Mouse (Mus musculus): ENCODE measurements around the gene Pi4k2a. TPM values are rescaled to one million over a fixed set of nuclear protein-coding genes. Genes with fewer than 3 reads are reported as not detected.
A peak's percentile ranks its signal among the peaks of the same experiment; 100 is the strongest.

Gene Pi4k2a
- polyA plus RNA-seq, 1 experiment from 2014 or later, result 24.9 TPM

DNA sequence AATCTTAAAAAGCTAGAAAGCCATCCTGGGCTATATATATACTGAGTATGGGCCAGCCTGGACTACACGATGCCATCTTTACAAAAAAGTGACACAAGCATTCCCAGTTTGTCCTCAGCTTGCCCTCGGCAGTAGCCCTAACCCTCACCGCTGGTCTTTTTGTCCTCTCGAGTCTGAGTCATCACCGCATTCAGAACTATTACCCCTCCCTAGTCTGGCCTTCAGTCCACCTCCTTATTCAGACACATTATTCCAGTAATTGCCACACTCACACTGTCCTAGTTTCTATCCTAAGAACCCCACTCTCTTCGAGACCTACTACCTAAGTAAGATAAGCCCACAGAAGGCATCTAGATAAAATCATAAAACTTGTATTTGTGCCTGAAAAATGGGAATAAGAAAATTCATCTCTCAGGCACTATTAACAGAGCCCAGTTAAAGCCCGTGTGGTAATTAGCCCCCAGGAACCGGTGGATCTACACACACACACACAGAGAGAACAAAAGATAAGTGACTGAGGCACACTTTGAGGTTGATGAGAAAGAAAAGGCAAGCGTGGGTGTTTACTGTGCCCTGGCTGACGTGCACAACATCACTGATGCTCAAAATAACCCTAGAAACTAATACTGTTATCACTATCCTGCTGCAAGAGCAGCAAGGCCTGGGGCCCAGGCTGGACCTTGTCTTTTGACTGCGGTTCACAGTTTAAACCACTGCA lies 35.4 kb downstream of the Pi4k2a start:
- no peak overlapping the region for H3K4me3 ChIP-seq
- H3K27ac ChIP-seq, result no peak overlapping the region
- peaks cover 38% of the 10 kb centered on the region for H3K4me1 ChIP-seq
- H3K27me3 ChIP-seq, result no peaks in the 10 kb centered on the region
- no peak overlapping the region for H3K9ac ChIP-seq
- 84% methylated on average over 11 of the region's 11 CpGs for WGBS
- ATAC-seq (ENCODE audit: insufficient number of reproducible peaks, insufficient read depth, low FRiP score, low TSS enrichment, low read depth), result no peak
- H3K9me3 ChIP-seq, result no peaks in the 10 kb centered on the region
- H3K36me3 ChIP-seq, result peaks cover 44% of the 10 kb centered on the region
- H3K4me2 ChIP-seq, result no peak overlapping the region

DNA sequence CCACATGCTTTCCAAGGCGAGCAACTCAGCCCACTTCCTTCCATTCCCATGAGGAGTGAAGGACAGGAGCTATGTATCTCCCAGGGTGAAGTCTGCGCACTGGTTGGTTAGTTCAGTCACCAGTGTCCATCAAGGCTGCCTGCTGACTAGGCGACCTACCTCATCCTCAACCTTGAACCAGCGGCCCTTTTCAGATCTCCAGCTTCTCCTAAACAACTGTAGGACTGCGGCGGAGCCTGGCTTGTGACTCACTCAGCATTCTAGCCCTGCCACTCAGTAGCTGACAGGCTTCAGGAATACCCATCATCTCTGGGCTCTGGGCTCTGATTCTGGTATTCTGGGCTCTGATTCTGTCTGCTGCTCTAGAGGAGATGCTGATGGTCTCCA lies 35.9 kb downstream of the Pi4k2a start:
- no peak overlapping the region for H3K4me2 ChIP-seq
- H3K27ac ChIP-seq, result no peak overlapping the region
- no peak overlapping the region for H3K9ac ChIP-seq
- H3K4me3 ChIP-seq, result no peak overlapping the region
- ATAC-seq (ENCODE audit: insufficient number of reproducible peaks, insufficient read depth, low FRiP score, low TSS enrichment, low read depth), result no peak
- no peaks in the 10 kb centered on the region for H3K9me3 ChIP-seq
- whole genome bisulfite sequencing, result 90% methylated on average over 6 of the region's 6 CpGs
- H3K36me3 ChIP-seq, result peaks cover 38% of the 10 kb centered on the region
- H3K27me3 ChIP-seq, result no peaks in the 10 kb centered on the region
- H3K4me1 ChIP-seq, result peaks cover 43% of the 10 kb centered on the region

DNA sequence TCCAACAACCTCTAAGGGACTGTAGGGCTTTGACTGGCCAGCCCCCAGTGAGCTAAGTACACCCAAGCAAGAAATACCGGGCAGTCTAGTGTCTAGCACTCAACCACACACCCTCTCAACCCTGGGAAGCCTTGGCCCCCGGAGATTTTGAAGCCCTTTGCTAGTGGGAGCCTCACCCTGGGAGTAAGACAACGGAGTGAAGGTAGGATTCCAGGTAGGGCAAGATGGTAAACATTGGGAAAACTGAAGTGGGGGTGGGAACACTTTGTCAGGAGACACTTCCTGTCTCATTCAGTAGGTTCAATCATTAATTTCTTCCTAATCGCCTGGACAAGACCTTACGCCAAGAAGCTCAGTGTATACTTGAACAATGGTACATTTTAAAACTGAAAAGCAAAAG lies 36.8 kb downstream of the Pi4k2a start:
- ATAC-seq (ENCODE audit: insufficient number of reproducible peaks, insufficient read depth, low FRiP score, low TSS enrichment, low read depth), result no peak
- WGBS, result 89% methylated on average over 5 of the region's 5 CpGs
- no peaks in the 10 kb centered on the region for H3K9me3 ChIP-seq
- H3K9ac ChIP-seq, result no peak overlapping the region
- no peak overlapping the region for H3K27ac ChIP-seq
- H3K36me3 ChIP-seq, result peaks cover 30% of the 10 kb centered on the region
- H3K4me3 ChIP-seq, result no peak overlapping the region
- no peaks in the 10 kb centered on the region for H3K27me3 ChIP-seq
- H3K4me1 ChIP-seq, result peaks cover 50% of the 10 kb centered on the region
- peak overlapping the region; percentile 94; the same call in 1 of the 2 replicates for H3K4me2 ChIP-seq

DNA sequence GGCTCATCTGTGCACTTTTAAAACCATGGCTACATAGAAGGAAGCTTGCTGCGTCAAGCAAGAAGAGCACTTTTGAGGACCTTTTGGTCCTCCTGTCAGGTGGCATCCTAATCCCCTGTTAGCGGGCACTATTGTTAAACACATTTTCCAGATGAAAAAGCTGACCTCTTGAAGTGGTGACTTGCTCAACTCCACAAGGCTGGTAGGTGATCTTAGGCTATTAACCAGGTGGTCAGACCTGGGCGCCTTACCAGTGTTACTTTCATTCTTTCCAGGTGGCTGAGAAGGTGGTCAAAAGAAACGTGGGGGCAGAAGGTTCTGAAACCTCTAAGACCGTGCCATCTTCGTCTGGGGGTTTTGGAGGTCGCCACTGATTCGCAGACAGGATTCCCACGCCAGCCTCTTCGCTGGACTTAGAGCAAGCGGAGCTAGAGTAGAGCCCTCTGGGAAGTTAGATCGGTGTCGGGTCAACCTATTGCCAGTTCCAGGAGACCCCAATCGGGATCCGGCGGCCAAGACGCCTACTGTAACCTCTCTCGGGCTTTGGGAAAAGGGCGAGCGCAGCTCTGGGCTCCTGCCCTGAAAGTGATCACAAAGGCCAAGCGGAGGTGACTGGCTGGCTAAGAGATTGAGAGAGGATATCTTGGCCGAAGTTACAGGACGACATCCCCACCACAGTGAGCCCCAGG lies 37.9 kb downstream of the Pi4k2a start:
- Histone ChIP-seq H3K27ac (peak overlapping the region; percentile 93), H3K27me3 (no peaks in the 10 kb centered on the region), H3K9ac (peak overlapping the region; percentile 92), H3K4me3 (peak overlapping the region; percentile 69), H3K4me2 (peak overlapping the region; percentile 94), H3K9me3 (no peaks in the 10 kb centered on the region), H3K36me3 (peaks cover 21% of the 10 kb centered on the region), H3K4me1 (peaks cover 53% of the 10 kb centered on the region)
- ATAC-seq (ENCODE audit: insufficient number of reproducible peaks, insufficient read depth, low FRiP score, low TSS enrichment, low read depth), result 0 out of 2 replicates have a peak, but pooled peaks have one; percentile 1
- 7% methylated on average over 23 of the region's 23 CpGs for WGBS

DNA sequence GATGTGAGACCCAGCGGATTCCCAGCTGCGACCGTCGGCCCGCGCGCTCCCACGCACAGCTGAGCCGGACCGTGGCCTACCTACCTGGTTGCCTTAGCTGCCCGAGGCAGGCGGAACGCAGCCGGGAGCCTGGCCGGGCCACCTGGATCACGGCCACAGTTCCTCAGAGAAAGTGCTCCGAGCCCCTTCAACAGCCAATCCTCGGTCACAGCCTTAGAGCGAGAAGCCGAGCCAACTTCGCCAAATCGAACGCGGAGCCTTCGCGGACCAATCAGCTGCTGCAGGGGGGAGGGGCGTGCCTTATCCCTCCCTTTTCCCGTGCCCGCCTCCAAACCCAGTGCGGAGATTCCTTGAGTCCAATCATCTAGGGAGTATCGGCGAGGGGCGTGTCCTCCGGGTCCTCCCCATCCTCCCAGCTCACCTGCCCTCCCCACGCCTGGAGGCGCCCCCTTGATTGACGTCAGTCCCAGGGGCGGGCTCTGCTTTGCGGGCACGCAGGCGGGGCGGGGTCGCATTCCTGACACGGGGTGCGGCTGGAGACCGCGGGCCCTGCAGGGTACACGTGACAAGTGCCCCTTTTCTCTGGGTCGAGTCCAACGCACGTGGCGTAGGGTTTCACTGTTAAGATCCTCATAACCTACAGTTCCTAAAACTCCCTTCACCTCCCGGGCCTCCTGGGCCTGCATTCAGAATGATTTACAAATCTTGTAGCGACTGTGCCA lies 38.7 kb downstream of the Pi4k2a start, which contains the start of gene Avpi1:
TSS of gene Avpi1 (minus strand) at position 273 of the 722 bp plus-strand sequence.
- peaks cover 53% of the 10 kb centered on the region for H3K4me1 ChIP-seq
- H3K36me3 ChIP-seq, result peaks cover 13% of the 10 kb centered on the region
- peak within 1 kb of the TSS; percentile 92 for H3K9ac ChIP-seq
- H3K4me3 ChIP-seq, result peak within 1 kb of the TSS; percentile 69
- H3K27me3 ChIP-seq, result no peaks in the 10 kb centered on the region
- peak within 1 kb of the TSS; percentile 94 for H3K4me2 ChIP-seq
- peak within 1 kb of the TSS; percentile 93 for H3K27ac ChIP-seq
- H3K9me3 ChIP-seq, result no peaks in the 10 kb centered on the region
- ATAC-seq (ENCODE audit: insufficient number of reproducible peaks, insufficient read depth, low FRiP score, low TSS enrichment, low read depth), result peak; percentile 94
- WGBS, result under 1% methylated on average over 54 of the region's 54 CpGs

DNA sequence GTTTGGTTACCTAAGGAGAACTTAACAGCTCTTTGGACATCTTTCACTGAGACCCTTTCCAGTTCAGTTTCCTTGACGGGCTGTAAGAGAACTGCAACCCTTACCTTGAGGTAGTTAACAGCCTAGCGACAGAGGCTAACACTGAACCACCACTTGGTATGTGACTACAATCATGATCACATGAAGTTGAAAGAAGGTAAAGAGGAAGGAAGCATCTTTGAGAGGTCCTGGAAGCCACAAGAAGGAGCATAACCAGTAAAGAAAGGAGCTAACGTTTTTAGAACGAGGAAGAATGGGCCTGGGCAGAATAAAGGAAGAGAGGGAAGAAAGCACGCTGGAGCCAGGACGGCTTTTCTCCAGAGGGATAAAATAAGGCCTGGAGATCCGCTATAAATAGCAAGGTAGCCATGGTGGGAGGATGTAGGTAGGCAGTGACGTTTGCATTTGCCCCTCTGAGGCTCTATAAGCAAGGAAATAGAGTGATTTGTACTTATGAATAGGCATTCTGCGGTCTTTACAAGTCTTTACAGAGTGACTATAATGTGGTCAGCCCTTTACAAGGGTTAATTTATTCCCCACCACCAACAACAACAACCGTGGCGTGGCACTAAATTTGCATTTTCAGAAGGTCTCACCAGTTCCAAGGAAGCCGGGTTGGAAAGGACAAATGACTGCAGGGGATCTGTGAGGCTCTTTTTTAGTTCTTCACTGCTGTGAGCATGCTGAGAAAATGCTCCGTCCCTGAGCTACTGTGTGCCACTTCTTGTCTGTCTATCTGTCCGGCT lies 39.4 kb downstream of the Pi4k2a start:
- WGBS, result 31% methylated on average over 14 of the region's 14 CpGs
- H3K4me3 ChIP-seq, result peak overlapping the region; percentile 69
- H3K4me2 ChIP-seq, result peak overlapping the region; percentile 94
- H3K4me1 ChIP-seq, result peaks cover 53% of the 10 kb centered on the region
- peak overlapping the region; percentile 92 for H3K9ac ChIP-seq
- peak overlapping the region; percentile 93 for H3K27ac ChIP-seq
- no peaks in the 10 kb centered on the region for H3K9me3 ChIP-seq
- no peaks in the 10 kb centered on the region for H3K27me3 ChIP-seq
- no peak for ATAC-seq (ENCODE audit: insufficient number of reproducible peaks, insufficient read depth, low FRiP score, low TSS enrichment, low read depth)
- peaks cover 6% of the 10 kb centered on the region for H3K36me3 ChIP-seq

DNA sequence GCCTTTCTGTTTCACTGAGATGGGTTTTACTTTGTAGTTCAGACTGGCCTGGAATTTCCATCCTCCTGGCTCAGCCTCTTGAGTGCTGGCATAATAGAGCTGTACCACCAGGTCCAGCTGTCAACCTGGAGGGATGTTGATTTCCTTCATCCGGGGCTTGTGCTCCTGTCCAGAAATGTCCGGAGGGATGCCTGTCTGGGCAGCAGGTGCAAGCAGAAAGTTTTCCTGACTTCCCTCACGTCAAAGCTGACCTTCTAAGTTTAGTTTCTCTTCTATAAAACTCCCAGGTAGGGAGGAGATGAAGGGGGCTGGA lies 40.0 kb downstream of the Pi4k2a start:
- no peak overlapping the region for H3K9ac ChIP-seq
- H3K36me3 ChIP-seq, result 0 out of 2 replicates have a peak, but pooled peaks cover under 1% of the 10 kb centered on the region
- H3K4me2 ChIP-seq, result no peak overlapping the region
- no peaks in the 10 kb centered on the region for H3K9me3 ChIP-seq
- H3K4me3 ChIP-seq, result no peak overlapping the region
- H3K4me1 ChIP-seq, result peaks cover 53% of the 10 kb centered on the region
- no peaks in the 10 kb centered on the region for H3K27me3 ChIP-seq
- no peak for ATAC-seq (ENCODE audit: insufficient number of reproducible peaks, insufficient read depth, low FRiP score, low TSS enrichment, low read depth)
- 63% methylated on average over 3 of the region's 3 CpGs for WGBS
- H3K27ac ChIP-seq, result peak overlapping the region; percentile 93

DNA sequence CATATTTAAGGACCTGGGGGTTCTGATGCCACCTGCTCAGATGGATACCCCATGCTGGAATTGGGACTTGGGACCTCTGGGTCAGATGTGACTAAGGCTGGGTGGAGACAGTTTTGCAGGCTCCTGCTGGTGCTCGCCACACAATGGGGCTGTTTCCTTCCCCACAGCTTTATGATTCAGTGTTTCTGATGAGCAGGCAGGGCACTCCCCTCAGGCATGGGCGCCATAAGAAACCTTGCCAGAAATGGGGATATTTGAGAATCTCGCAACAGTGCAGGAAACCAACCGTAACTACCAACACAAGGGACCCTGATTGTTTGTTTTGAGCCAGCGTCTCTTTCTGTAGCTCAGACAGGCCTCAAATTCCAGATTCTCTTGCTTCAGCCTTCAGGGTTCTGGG lies 40.8 kb downstream of the Pi4k2a start:
- no peak for ATAC-seq (ENCODE audit: insufficient number of reproducible peaks, insufficient read depth, low FRiP score, low TSS enrichment, low read depth)
- 47% methylated on average over 5 of the region's 5 CpGs for WGBS
- no peaks in the 10 kb centered on the region for H3K36me3 ChIP-seq

DNA sequence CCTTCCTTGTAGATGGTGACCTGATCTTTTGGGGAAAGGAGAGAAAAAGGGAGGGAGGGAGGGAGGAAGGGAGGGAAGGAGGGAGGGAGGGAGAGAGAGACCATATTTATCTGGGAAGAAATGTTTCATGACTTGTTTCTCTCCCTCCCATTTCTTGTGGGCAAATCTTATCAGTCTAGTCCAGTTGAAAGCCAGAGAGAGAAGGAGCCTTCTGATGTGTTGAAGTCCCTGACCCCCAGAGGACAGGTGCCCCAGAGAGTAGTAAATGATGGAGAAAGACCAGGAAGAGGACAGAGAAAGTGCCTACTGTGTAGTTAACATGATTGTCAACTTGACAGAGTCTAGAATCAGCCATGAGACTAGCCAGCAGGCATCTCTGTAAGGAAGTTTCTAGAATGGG lies 44.8 kb downstream of the Pi4k2a start:
- no peaks in the 10 kb centered on the region for H3K9me3 ChIP-seq

More for the DNA sequence above, 40.8 kb downstream of the Pi4k2a start:
- Histone ChIP-seq H3K27me3 (no peaks in the 10 kb centered on the region), H3K4me2 (no peak overlapping the region), H3K9ac (no peak overlapping the region), H3K27ac (peak overlapping the region; percentile 66), H3K4me3 (no peak overlapping the region), H3K4me1 (peaks cover 57% of the 10 kb centered on the region), H3K9me3 (no peaks in the 10 kb centered on the region)

DNA sequence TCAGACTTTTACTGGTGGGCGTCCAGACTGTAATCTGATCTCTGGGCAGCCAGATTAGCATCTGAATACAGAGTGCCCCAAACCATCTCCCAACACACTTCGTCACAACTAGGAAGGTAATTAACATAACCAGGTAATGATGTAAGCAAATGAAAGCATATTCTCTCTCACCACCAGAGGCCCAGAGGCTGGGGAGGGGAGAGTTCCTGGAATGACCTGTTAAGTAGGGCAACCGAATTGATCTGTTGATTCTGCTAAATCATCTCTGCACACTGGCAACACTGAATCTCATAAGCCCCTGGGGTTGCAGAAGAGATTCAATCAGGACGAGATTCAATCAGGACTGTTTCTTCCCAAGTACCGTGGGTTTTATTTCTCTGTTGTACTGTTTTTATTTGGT lies 45.9 kb downstream of the Pi4k2a start:
- H3K9ac ChIP-seq, result no peak overlapping the region
- H3K9me3 ChIP-seq, result no peaks in the 10 kb centered on the region
- H3K36me3 ChIP-seq, result no peaks in the 10 kb centered on the region
- ATAC-seq (ENCODE audit: insufficient number of reproducible peaks, insufficient read depth, low FRiP score, low TSS enrichment, low read depth), result no peak
- no peak overlapping the region for H3K4me3 ChIP-seq
- H3K27ac ChIP-seq, result no peak overlapping the region
- H3K4me2 ChIP-seq, result no peak overlapping the region
- H3K4me1 ChIP-seq, result peaks cover 16% of the 10 kb centered on the region
- 17% methylated on average over 5 of the region's 5 CpGs for WGBS
- H3K27me3 ChIP-seq, result no peaks in the 10 kb centered on the region

More for the DNA sequence above, 44.8 kb downstream of the Pi4k2a start:
- no peaks in the 10 kb centered on the region for H3K36me3 ChIP-seq
- no peaks in the 10 kb centered on the region for H3K27me3 ChIP-seq
- H3K27ac ChIP-seq, result no peak overlapping the region
- H3K4me3 ChIP-seq, result no peak overlapping the region
- no peak for ATAC-seq (ENCODE audit: insufficient number of reproducible peaks, insufficient read depth, low FRiP score, low TSS enrichment, low read depth)
- no peak overlapping the region for H3K9ac ChIP-seq
- no peak overlapping the region for H3K4me2 ChIP-seq
- peaks cover 27% of the 10 kb centered on the region for H3K4me1 ChIP-seq

DNA sequence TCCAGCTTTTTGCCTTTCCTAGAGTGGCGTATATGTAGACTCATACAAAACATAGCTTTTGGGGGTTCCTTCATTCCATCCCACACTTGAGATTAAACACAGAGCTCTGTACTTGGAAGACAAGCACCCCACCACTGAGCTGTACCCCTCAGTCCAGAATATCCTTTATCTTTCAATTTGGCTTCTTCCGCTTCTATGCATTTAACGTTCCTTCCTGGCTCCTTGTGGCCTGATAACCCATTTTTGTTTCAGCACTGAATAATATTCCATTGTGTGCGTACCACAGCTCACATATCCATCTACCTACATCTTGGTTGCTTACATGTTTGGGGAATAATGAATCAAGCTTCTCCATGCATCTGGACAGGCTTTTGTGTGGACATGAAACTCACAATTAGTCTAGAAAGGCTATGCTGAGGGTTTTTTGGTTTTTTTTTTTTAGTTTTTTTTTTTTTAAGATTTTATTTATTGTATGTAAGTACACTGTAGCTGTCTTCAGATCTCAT lies 47.0 kb downstream of the Pi4k2a start:
- H3K9me3 ChIP-seq, result no peaks in the 10 kb centered on the region
- H3K36me3 ChIP-seq, result no peaks in the 10 kb centered on the region
- H3K27ac ChIP-seq, result no peak overlapping the region
- H3K4me3 ChIP-seq, result no peak overlapping the region
- H3K9ac ChIP-seq, result no peak overlapping the region
- H3K4me1 ChIP-seq, result 0 out of 2 replicates have a peak, but pooled peaks cover 9% of the 10 kb centered on the region
- no peak for ATAC-seq (ENCODE audit: insufficient number of reproducible peaks, insufficient read depth, low FRiP score, low TSS enrichment, low read depth)
- WGBS, result 90% methylated on average over 4 of the region's 4 CpGs
- H3K4me2 ChIP-seq, result no peak overlapping the region
- no peaks in the 10 kb centered on the region for H3K27me3 ChIP-seq
